Mouse (Mus musculus): ENCODE measurements around the gene Dach1.

Gene Dach1

DNA sequence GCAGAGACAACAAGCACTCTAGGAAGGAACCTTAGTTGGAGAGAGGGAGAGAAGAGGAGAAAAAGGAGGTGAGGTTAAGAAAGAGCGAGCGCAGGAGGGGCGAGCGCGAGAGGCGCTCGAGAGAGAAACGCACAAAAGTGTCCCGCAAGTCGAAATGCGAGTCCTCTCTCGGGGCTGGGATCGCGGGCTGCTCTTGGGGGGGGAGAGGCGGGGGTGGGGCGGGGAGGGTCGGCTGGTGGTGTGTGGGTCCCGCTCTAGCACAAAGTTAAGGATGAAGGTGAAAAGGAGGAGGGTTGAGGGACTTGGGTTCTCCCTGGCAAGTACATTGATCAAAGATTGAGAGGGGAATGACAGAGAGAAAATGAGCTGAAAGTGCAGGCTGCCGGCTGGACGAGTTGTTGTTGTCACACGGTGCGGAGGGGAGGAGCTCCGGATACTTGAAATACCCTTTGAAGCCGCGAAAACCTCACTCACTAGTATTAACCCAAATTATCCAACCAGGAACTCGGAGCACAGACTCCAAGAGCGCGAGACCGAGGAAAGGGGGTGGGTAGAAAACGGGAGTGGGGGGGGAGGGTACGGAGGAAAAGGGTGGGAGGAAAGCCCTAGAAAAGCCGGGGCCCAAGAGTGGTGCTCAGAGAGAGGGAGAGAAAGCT is at the start of gene Dach1:
TSS of gene Dach1 (minus strand) at position 345 of the 656 bp plus-strand sequence.
- DNase-seq (ENCODE audit: low spot score) = no peak

DNA sequence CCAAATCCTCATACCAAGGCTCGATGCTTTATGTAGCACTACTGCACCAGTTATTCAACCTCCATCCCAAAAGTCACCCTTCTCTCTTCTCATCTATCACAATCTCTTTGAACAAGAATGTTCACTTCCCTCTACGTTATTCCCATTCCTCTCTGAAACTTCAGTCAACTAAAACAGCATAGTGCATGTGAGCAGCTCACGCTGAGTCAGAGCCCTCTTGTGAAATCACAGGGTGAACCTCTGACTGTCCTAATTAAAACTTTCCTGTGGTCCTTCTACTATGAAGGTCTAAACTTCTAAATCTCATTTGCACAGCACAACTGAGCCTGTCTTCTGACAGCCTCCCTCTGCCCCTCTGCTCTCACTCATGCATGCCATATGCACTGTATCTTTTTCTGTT is 30.5 kb upstream of the Dach1 start:
- no peak for DNase-seq (ENCODE audit: low spot score)

DNA sequence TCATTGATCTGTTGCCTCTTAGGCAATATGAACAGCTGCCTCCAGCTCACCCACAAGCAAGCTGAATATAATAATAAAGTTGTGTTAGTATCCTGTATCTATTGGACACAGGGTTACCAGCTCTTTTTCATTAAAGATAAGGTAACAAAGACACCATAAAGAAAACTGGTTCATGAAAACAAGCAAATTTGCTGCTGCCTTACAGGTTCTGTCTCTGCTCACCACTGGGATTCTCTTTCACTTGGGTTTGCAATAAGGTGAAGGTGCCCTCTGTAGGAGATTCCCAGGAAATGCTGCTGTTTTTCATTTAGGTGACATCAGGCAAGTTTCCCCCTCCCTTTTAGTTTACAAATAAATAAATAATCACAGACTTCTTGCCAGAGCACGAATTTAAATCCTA is 12.0 kb upstream of the Dach1 start:
- no peak for DNase-seq (ENCODE audit: low spot score)

DNA sequence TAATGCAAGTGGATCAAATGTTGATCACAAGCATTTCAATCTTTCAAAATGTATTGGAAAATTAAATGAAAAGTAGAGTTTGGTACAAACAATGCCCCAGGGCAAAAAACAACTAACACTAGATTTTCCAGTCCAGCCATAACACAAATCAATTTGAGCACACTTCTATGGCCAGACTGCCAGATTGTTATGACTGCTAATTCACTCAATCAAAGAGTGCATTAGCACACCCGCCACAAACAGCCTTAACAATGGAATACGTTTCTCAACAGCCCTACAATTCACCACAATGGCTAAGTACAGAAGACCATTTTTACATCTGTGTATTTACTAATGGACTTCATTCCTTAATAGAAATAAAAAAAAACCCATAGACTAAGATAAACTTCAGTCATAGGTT is 4.3 kb upstream of the Dach1 start:
- no peak for DNase-seq (ENCODE audit: low spot score)

DNA sequence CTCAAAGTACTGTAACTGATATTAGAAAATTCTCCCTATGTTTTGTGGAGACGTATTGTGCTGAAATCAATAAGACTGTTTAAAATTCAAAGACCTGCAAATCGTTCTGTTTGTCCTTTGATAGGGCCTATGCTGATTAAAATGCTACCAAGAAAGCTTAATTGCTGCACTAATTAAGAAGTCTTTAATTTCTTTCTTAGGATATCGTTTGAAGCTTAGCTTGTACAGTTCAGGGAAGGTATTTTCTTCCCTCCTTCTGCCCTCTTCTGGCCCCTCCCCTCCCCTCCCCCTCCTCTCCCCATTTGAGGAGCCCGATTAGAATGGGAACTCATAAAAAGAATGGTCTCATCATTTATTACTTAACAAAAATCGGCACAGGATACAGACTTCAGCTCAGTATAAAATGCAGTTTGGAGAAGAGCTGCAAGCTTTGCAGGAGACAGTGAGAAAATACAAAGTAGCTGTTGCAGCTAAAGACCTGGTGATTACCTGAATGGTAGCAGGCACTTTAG is 2.9 kb upstream of the Dach1 start:
- no peak for DNase-seq (ENCODE audit: low spot score)

DNA sequence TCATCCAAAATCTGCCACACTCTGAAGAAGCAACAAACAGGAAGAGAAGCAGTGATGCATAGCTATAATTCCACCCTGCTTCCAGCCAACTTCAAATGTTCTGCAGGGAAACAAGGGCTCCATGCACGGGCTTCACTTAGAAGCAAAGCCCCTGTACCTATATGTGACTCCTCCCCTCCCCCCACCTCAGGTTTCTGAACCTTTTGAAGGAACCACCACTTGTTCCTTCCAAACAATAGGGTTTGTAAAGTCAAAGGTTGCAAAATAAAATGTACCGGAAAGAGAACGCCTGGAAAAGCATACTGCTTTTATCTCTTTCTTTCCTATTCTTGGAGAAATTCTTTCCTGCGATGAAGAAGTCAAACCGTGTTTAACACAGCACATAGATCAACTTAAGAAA is 2.3 kb upstream of the Dach1 start:
- no peak for DNase-seq (ENCODE audit: low spot score)

DNA sequence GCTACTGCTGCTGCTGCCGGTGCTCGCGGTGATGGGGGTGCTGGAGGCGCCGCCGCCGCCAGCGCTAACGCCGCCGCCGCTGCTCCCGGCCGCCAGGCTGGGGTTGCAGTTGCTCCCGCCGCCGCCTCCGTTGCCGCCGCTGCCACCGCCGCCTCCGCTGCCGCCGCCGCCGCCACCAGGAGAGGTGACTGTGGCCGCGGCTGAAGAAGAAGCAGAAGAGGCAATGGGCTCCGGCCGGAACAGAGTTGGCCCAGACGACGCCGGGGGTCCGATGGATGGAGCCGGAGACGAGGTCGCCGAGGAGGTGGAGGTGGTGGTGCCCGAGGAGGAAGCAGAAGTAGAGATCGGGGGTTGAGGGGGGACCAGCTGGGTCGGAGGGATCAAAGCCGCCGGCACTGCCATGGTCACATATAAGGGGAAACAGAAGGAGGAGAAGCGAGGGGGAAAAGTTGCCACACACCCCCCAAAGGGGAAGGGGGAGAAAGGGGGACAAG is 610 bp downstream of the Dach1 start:
- DNase-seq (ENCODE audit: low spot score) = peak; percentile 43

DNA sequence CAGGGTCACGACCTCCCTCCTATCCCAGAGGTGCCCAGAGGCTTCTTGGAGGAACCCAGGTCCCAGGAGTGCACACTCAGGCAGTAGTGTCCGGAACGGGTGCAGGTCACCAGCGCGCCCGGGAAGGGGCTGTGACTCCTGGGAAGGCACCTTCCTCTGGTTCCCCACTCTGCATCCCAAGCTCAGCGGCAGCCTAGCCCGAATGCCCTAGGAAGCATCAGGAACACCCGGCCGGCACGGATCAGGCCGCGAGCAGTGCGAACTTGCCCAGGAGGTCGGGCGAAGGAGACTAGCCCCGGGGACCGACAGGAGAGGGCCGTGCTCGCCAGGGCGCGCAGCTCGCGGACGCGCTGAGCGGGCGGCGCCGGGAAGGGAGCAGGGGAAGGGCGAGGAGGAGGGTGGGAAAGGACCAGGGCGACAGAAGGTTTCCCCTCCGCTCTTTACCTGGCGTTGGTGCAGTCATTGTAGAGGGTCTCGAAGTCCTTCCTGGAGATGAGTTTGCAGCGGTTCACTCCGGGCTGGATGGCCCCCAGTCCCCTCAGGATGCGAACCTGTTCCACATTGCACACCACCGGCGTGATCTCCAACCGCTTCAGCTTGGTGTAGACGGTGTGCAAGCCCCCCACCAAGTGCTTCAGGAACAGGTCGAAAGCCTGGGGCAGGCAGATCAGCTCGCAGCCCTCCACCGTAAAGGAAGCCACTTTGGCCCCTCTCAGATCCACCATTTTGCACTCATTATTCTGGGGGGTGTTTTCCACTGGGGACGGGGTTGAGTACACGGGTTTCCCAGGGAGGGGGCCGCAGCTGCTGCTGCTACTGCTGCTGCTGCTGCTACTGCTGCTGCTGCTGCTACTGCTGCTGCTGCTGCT is 1.3 kb downstream of the Dach1 start:
- DNase-seq (ENCODE audit: low spot score) = peak; percentile 51

DNA sequence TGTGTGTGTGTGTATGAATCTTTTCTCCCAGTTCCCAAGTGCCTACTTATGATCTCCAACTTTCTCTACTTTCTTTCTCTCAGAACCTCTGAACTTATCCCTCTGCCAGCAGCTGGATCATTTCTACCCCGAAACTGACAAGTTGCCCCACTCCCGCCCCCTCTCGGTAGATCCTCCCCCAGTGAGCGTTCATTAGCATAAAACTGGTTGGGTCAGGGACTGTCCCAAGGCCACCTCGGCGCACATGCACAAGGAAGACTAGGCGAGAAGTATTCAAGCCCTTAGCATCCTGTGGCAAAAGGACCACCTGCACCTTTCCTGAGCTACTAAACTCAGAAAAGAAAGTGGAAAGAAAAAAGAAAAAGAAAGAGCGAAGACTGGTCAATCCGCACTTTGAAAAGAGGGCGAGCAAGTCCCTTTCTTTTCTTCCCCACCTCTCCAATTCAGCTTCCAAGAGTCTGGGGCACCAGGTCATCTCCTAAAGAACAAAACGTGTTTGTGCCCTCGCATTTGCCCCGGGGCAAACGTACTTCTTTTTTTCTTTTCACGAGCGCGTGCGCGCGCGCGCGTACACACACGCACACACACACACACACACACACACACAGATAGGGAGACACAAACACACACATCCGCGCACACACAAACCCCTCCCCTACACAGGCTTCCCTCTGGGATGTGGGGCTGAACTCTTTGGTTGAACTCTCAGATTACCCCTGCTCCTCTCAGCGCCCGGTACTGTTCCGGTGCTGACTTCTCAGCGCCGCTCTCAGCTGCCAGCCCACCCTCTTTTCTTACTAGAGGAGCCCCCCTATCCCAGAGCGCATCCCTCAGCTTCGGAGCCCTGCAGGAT is 2.2 kb downstream of the Dach1 start:
- DNase-seq (ENCODE audit: low spot score) = peak; percentile 46

DNA sequence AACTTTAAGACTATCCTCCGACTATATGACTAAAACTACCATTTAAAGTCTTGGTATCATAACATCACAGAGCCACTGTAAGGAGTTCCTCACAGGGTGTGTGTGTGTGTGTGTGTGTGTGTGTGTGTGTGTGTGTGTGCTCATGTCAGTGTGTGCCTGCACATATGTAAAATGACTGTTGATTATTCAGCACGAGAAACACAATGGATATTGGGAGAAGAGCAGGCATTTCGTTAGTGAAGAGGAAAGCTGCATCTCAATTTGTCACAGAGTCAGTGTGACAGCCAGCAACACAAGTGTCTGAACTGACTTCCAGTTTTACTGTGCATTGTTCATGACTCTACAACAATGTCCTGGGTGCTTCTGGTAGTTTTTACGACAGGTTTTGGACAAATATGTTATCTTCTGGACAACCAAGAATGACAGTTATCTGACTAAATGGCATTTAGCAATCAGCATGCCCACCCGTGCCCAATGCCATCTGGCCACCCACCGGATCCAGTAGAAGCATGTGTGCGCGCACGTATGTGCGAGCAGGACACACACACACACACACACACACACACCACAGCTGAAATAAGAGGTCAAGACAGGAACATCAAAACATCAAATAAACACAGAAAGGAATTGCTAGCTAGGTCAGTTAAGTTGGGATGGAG is 3.1 kb downstream of the Dach1 start:
- DNase-seq (ENCODE audit: low spot score) = no peak

DNA sequence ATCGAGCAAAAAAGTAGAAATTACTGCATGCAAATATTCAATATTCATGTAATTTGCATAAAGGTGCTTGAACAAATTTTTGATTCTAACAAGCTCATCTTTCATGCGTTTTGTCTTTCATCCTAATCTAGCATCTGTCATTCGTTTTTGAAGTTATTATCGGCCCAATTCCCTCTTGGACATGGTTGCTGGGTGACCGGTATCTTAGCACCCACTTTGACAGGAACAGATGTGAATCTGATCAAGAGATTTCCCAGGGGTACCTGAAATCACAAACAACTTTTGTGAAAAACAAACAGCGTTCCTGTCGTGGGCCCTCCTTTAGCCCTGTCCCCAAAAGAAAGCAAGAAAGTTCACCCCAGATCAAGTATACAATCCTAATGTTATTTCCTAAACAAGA is 12.8 kb downstream of the Dach1 start:
- DNase-seq (ENCODE audit: low spot score) = no peak

DNA sequence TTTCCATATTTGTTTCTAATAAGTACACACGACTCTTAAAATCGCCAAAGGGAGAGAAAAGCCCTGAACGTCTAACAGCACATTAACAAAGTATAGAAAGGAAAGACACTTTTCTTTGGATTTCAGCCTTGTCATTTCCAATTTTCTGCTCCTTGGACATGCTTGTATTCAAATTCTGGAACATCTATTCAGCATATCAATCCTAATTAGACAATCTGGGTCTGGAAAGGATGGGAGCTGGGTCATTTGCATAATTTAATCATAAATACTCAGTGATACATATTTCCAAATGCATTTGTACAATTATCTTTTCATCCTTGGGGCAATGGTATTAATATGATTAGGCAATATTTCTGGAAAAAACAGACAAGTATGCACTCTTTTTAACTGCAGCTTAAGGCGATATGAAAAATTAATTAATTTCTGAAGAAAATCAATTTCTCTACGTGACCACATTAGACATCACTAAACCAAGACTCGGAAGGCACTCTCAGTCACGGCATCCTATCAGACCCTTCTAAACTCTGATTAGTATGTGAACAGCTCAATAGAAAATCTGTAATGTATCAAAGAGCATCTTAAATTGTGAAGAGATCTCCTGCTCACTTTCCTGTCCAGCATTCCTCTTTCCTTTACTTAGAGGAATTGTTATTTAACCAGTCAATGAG is 13.7 kb downstream of the Dach1 start:
- no peak for DNase-seq (ENCODE audit: low spot score)

DNA sequence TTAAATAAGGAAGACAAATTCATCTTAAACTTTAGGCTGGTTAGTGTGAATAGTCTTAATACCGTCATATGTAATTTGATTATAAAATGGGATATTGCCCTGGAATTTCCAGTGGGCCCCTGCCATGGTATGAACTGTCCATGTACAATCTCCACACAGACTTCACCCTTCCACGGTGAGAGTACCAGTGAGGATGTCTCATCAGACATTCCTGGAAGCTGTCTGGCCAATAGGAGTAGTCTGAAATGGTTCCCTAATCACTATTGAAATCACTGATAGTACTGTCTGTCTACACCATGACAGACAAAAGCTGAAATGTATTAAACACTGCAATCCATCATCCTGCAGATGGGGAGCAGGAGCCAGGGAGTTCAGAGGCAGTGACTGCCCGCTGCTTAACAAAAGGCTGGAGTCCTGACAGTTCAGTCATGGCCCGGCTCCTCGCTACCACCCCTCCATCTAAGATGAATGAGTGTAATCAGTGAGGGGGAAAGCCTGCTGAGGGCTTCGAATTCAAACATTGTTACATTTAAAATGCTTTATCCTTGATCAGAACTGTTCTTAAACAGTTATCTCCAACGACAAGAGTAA is 14.6 kb downstream of the Dach1 start:
- DNase-seq (ENCODE audit: low spot score) = no peak

DNA sequence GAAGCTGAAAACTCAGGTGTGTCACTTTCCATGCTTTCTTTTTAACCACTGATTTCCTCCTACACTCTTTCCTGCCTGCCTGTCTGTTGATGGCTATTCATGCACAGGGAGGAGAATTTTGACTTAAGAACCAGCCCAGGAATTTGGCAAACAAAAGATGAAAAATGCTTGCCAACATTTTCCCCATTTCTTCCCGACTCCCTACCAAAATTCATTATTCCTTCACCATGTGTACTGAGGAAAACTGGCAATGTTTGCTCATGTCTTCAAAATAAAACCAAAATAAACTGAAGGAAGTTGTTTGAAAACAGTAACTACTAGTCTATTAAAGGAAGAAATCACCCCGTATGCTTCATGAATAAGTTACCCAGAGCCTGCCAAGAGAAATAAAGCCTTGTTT is 27.8 kb downstream of the Dach1 start:
- no peak for DNase-seq (ENCODE audit: low spot score)

DNA sequence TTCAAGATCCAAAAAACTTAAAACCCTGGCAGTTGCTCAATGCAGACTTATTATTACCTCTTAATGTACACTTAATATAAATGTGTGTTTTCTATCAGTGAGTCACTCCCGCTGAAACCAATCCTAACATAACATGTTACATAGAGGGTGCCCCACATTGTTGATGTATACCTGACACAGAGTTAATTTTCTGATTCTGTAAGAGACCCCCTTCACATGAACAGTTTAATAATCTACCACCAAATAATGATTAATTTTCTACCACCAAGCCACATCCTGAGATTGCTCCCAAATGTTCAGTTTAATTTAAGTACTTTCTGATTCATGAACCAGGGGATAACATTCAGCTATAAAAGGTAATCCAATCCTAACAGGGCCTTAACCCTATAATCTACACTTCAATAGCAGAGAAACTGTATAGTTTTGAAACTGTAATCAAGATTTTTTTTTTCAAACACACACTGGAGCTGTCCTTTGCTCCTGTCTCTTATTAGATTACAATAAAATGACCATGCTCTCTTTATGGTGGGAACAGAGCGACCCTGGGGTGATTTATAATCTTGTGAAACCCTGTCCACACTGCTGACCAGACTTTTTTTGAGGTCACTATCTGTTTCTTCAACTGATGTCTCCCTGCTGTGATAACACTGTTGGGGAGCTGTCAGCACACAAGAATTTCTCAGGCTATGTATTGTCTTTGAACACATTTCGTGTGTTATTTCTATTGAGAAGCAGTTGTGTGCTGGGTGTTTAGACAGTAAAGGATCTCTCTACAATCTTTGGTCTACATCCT is 30.5 kb downstream of the Dach1 start:
- no peak for DNase-seq (ENCODE audit: low spot score)

DNA sequence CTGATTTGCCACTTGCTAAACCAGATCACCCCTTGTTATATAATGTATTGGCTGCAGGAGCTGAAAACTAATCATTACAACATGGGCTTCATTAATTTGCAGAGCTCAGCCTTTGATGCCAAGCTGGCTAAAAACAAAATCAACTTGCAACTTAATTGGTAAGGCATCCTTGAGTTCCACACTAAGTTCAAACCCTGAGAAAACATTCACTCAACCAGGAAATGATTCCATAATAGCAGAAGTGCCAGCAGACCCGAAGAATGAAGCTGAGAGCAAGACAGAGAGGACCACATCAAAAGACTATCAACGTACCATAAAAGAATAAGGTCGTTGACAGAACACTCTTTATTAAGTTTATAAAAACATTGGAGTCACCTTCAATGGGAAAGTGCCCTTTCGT is 35.0 kb downstream of the Dach1 start:
- no peak for DNase-seq (ENCODE audit: low spot score)

DNA sequence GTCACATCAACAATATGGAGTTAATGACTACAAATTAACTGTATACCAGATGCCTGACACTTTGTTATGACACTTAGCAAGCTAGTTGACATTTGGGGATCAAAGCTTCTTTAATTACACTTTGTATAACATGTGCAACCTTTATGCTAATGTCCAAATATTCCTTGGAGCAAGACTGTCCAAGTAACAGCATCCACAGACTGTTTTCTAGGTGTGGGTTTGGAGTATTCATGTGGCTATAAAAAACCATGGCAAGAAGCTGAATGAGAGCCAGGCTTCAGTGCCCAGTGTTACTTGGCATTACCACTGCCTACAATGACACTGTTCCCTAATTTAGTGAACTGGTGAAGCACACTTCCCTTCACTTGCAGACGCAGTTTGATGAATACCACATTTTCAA is 46.5 kb downstream of the Dach1 start:
- DNase-seq (ENCODE audit: low spot score) = no peak

DNA sequence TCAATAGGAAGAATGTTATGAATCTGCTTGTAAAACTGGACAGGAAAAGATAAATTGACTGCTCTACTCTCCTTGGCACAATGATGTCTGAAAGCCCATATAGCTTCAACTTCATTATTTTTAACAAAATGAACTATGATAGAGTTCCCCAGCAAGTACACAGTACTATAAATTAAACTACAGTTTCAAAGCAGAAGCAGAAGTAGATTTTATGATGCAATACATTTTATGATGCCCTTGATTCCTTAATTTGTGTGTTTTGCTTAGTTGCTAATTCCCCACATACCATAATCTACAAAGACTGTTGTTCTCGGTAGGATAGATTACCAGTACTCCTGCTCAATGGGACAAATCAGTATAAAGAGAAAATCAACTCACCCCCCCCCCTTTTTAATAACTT is 52.9 kb downstream of the Dach1 start:
- DNase-seq (ENCODE audit: low spot score) = no peak

DNA sequence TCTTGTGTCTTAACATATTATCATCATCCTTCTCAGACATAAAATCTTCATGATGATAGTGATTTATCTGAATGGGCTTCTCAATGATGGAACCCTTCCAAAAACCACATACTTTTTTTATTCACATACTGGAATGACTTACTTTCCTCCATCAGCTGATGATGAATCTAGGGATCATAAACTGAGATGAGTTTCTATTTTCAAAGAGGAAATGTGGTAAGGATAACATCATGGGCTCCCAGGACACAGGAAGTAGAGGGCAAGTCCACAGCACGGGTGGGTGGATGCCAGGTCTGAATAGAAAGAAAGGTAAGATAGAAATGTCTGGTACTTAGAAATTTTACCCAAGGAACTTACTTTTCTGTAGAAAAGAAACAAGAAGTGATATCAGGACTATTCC is 56.5 kb downstream of the Dach1 start:
- no peak for DNase-seq (ENCODE audit: low spot score)

DNA sequence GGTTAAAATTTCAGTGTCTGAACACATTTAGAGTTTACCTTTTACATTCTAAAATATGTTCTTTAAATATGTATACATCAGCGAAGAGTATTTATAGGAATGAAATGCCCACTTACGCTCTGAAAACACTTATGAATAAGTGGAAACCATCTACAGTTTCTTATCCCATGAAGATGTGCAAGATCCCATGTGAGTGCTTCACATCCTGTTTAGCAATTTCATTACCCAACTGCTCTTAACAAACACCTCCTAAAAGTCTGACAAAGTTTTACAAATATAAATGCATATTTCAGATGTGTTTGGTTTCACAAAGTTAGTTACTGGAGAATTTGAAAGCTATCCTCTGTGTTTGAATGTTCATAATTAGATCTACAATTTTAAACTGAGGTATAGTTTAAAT is 59.6 kb downstream of the Dach1 start:
- no peak for DNase-seq (ENCODE audit: low spot score)
